ENCODE assay signal across 19 mouse cellular contexts in the genomic region with DNA sequence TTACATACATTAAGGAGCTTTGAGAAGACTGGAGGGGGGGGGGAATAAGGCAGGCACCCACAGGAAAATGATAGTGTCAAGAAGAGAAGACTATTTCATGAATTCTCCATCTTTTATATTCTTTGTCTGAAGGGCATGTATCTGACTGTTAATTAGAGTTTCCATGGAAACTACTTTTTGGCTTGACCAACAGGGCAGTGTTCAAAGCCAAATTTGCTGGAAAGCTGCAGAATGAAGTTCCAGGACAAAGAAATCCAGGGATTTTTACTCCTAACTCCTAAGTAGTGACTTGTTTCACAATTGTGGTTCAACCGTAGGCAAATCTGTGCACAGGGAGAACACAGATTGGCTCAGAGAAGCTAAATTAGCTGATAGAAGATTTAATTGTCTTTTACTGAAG.
DNase-seq lines count a peak whose midpoint lies in the region; ATAC-seq lines count a peak whose summit lies in the region.
"Had no signal": no experiment of that assay in that cellular context is flagged by ENCODE, and none has a peak within 500 bp of the region (broad histone marks: within the 10 kb centered on the region; RNA-seq: fewer than 3 reads in every experiment).

No protein-coding gene starts in this region.

- no peaks in the 10 kb centered on the region for H3K36me3 ChIP-seq in forebrain, embryonic 14.5 days (ENCODE audit: control insufficient read depth, insufficient read depth, low read length)
- no peaks in the 10 kb centered on the region for H3K36me3 ChIP-seq in forebrain, embryonic 15.5 days
- no peaks in the 10 kb centered on the region for H3K36me3 ChIP-seq in midbrain, embryonic 14.5 days (ENCODE audit: control insufficient read depth, insufficient read depth, low read length)
- no peaks in the 10 kb centered on the region for H3K36me3 ChIP-seq in midbrain, embryonic 13.5 days
- H3K36me3 ChIP-seq: embryonic facial prominence, embryonic 12.5 days; heart, embryonic 12.5 days; hindbrain, embryonic 10.5 days; hindbrain, embryonic 15.5 days had no signal

- peak; percentile 40; the same call in 1 of the 2 replicates for ATAC-seq in forebrain, embryonic 14.5 days
- no peak for ATAC-seq in forebrain, embryonic 15.5 days (replicated peaks)
- ATAC-seq in midbrain, embryonic 14.5 days (ENCODE audit: low FRiP score, low TSS enrichment) = no peak
- ATAC-seq in midbrain, embryonic 13.5 days = no peak
- ATAC-seq: activated CD4-positive, CD25-positive, alpha-beta regulatory T cell, adult 4 months; forebrain, embryonic 13.5 days; inflammation-experienced regulatory T-cells, adult 6 months; Patski had no signal

- intact Hi-C loops in left cerebral cortex, postnatal 4 days (cut with DNase I) = no loop called here
- intact Hi-C loops in left cerebral cortex, postnatal 25 days (cut with DNase I) = no loop called here

- H3K9ac ChIP-seq in forebrain, embryonic 14.5 days (ENCODE audit: low read length) = no peak overlapping the region
- H3K9ac ChIP-seq in forebrain, embryonic 15.5 days (replicated peaks) = no peak overlapping the region
- H3K9ac ChIP-seq in midbrain, embryonic 14.5 days (replicated peaks; ENCODE audit: low read length) = no peak overlapping the region
- no peak overlapping the region for H3K9ac ChIP-seq in midbrain, embryonic 13.5 days (replicated peaks)
- H3K9ac ChIP-seq: embryonic facial prominence, embryonic 12.5 days; forebrain, embryonic 13.5 days; heart, embryonic 12.5 days; hindbrain, embryonic 15.5 days had no signal

- 25% methylated on average over 1 of the region's 1 CpGs for WGBS in forebrain, embryonic 14.5 days
- WGBS in forebrain, embryonic 15.5 days = 20% methylated on average over 1 of the region's 1 CpGs
- 51% methylated on average over 1 of the region's 1 CpGs for WGBS in midbrain, embryonic 14.5 days
- WGBS in midbrain, embryonic 13.5 days = 34% methylated on average over 1 of the region's 1 CpGs

- no peak overlapping the region for H3K27ac ChIP-seq in forebrain, embryonic 14.5 days (ENCODE audit: low read depth, low read length)
- H3K27ac ChIP-seq in forebrain, embryonic 15.5 days (replicated peaks) = no peak overlapping the region
- H3K27ac ChIP-seq in midbrain, embryonic 14.5 days (replicated peaks; ENCODE audit: low read depth, low read length) = no peak overlapping the region
- H3K27ac ChIP-seq in midbrain, embryonic 13.5 days = no peak overlapping the region
- H3K27ac ChIP-seq: embryonic facial prominence, embryonic 12.5 days; forebrain, embryonic 13.5 days; hindbrain, embryonic 10.5 days; hindbrain, embryonic 15.5 days had no signal

- H3K27me3 ChIP-seq in forebrain, embryonic 14.5 days (replicated peaks; ENCODE audit: control insufficient read depth, insufficient read depth, low read length) = no peaks in the 10 kb centered on the region
- H3K27me3 ChIP-seq in forebrain, embryonic 15.5 days = no peaks in the 10 kb centered on the region
- no peaks in the 10 kb centered on the region for H3K27me3 ChIP-seq in midbrain, embryonic 14.5 days (ENCODE audit: control insufficient read depth, insufficient read depth, low read length)
- no peaks in the 10 kb centered on the region for H3K27me3 ChIP-seq in midbrain, embryonic 13.5 days
- H3K27me3 ChIP-seq: embryonic facial prominence, embryonic 12.5 days; forebrain, embryonic 13.5 days; heart, embryonic 12.5 days; hindbrain, embryonic 15.5 days; Patski had no signal

- no peaks in the 10 kb centered on the region for H3K9me3 ChIP-seq in forebrain, embryonic 14.5 days (replicated peaks; ENCODE audit: control insufficient read depth, low read length)
- no peaks in the 10 kb centered on the region for H3K9me3 ChIP-seq in forebrain, embryonic 15.5 days
- no peaks in the 10 kb centered on the region for H3K9me3 ChIP-seq in midbrain, embryonic 14.5 days (ENCODE audit: control insufficient read depth, low read length)
- no peaks in the 10 kb centered on the region for H3K9me3 ChIP-seq in midbrain, embryonic 13.5 days
- H3K9me3 ChIP-seq: embryonic facial prominence, embryonic 12.5 days; forebrain, embryonic 13.5 days; heart, embryonic 12.5 days; hindbrain, embryonic 10.5 days; hindbrain, embryonic 15.5 days had no signal

- H3K4me3 ChIP-seq in forebrain, embryonic 14.5 days (ENCODE audit: low read depth, low read length) = no peak overlapping the region
- no peak overlapping the region for H3K4me3 ChIP-seq in forebrain, embryonic 15.5 days
- H3K4me3 ChIP-seq in midbrain, embryonic 14.5 days (replicated peaks; ENCODE audit: low read depth, low read length) = no peak overlapping the region
- no peak overlapping the region for H3K4me3 ChIP-seq in midbrain, embryonic 13.5 days (replicated peaks)
- H3K4me3 ChIP-seq: embryonic facial prominence, embryonic 12.5 days; forebrain, embryonic 13.5 days; heart, embryonic 12.5 days; hindbrain, embryonic 10.5 days; hindbrain, embryonic 15.5 days had no signal

- H3K4me2 ChIP-seq in forebrain, embryonic 14.5 days (ENCODE audit: low read length) = no peak overlapping the region
- no peak overlapping the region for H3K4me2 ChIP-seq in forebrain, embryonic 15.5 days (replicated peaks)
- no peak overlapping the region for H3K4me2 ChIP-seq in midbrain, embryonic 14.5 days (ENCODE audit: low read length)
- no peak overlapping the region for H3K4me2 ChIP-seq in midbrain, embryonic 13.5 days (replicated peaks)
- H3K4me2 ChIP-seq: embryonic facial prominence, embryonic 12.5 days; forebrain, embryonic 13.5 days; heart, embryonic 12.5 days; hindbrain, embryonic 15.5 days had no signal

- 0 out of 2 replicates have a peak, but pooled peaks cover 2% of the 10 kb centered on the region for H3K4me1 ChIP-seq in forebrain, embryonic 14.5 days (ENCODE audit: control insufficient read depth, insufficient read depth, low read length)
- H3K4me1 ChIP-seq in forebrain, embryonic 15.5 days = 0 out of 2 replicates have a peak, but pooled peaks cover 2% of the 10 kb centered on the region
- no peaks in the 10 kb centered on the region for H3K4me1 ChIP-seq in midbrain, embryonic 14.5 days (ENCODE audit: control insufficient read depth, insufficient read depth, low read length)
- H3K4me1 ChIP-seq in midbrain, embryonic 13.5 days (replicated peaks) = no peaks in the 10 kb centered on the region
- H3K4me1 ChIP-seq: embryonic facial prominence, embryonic 12.5 days; forebrain, embryonic 13.5 days; heart, embryonic 12.5 days; hindbrain, embryonic 10.5 days; hindbrain, embryonic 15.5 days had no signal

- DNase-seq in forebrain, embryonic 14.5 days (ENCODE audit: low spot score) = peak; percentile 62
- peak; percentile 0 for DNase-seq in left cerebral cortex, postnatal 4 days
- no peak for DNase-seq in left cerebral cortex, postnatal 25 days (ENCODE audit: low spot score in 2 of 2)
- peak; percentile 20 for DNase-seq in midbrain, embryonic 14.5 days
- no peak for DNase-seq in kidney, postnatal 36 days
- DNase-seq: adrenal gland, postnatal 14 days; cerebellum, adult 2 months; cerebellum, postnatal 25 days; gastrocnemius, postnatal 14 days had no signal

Comparison
In these comparisons a context has a peak if more than half of its experiments do, and no peak if none do; other contexts are left out.
1. DNase-seq: peak in forebrain, embryonic 14.5 days (single experiment), left cerebral cortex, postnatal 4 days (single experiment) and midbrain, embryonic 14.5 days (single experiment); none in left cerebral cortex, postnatal 25 days (0 of 2) and kidney, postnatal 36 days (0 of 2).